Mouse (Mus musculus) embryonic fibroblast, embryonic 13.5 days (primary cell): Measurements from ENCODE around the gene Pex5l. TPM values are rescaled to one million over a fixed set of nuclear protein-coding genes. Genes with fewer than 3 reads are reported as not detected.

Experiments
- H3K27ac ChIP-seq: 2 replicates; pipeline ENCODE4 v1.5.1; 2012; ENCODE audit warnings: low read length, control low read depth, inconsistent platforms; ENCODE audit not compliant: insufficient read depth
- H3K4me1 ChIP-seq: 2 replicates; pipeline ENCODE4 v1.6.1; 2011; ENCODE audit warnings: low read length; ENCODE audit not compliant: control insufficient read depth, insufficient read depth
- H3K4me3 ChIP-seq: 2 replicates; pipeline ENCODE4 v1.5.1; 2011; ENCODE audit warnings: mild to moderate bottlenecking, control low read depth, low read length; ENCODE audit not compliant: insufficient read depth
- CTCF ChIP-seq: IDR thresholded peaks from 2 replicates; pipeline ENCODE4 v1.5.1; 2011; ENCODE audit warnings: mild to moderate bottlenecking, control low read depth, low read length, moderate library complexity, borderline replicate concordance; ENCODE audit not compliant: insufficient read depth
- POLR2A ChIP-seq: IDR thresholded peaks from 2 replicates; pipeline ENCODE4 v1.6.1; 2011; ENCODE audit warnings: low read depth, mild to moderate bottlenecking, control low read depth, low read length, moderate library complexity
- polyA plus RNA-seq: library from polyadenylated mRNA; stranded (reverse); fragments of >200 nt; gene quantifications from 2 replicates; pipeline ENCODE4 v1.2.4, GENCODE M21; 2011; ENCODE audit warnings: low read depth; ENCODE audit not compliant: missing spikeins, insufficient read length

Pex5l gene
- polyA plus RNA-seq, 1 experiment = 0.23 TPM

- Histone ChIP-seq H3K27ac (no peak overlapping the region), H3K4me3 (no peak overlapping the region), H3K4me1 (no peaks in the 10 kb centered on the region)
- TF ChIP-seq CTCF (no peak), POLR2A (no peak)
These were observed 141.3 kb downstream of the Pex5l start for GRCm38 (mm10) chr3:33001769-33002168.

- TF ChIP-seq POLR2A = no peak
- Histone ChIP-seq H3K4me1 (no peaks in the 10 kb centered on the region), H3K27ac (no peak overlapping the region), H3K4me3 (no peak overlapping the region)
These were observed 142.5 kb downstream of the Pex5l start for GRCm38 (mm10) chr3:33000383-33001015.

- H3K4me3 ChIP-seq = no peak overlapping the region
- no peaks in the 10 kb centered on the region for H3K4me1 ChIP-seq
- TF ChIP-seq CTCF (no peak), POLR2A (no peak)
- no peak overlapping the region for H3K27ac ChIP-seq
These were observed 151.1 kb downstream of the Pex5l start for GRCm38 (mm10) chr3:32991713-32992575.

GRCm38 (mm10) chr3:32987806-32988205, 155.2 kb downstream of the Pex5l start:
- H3K4me3 ChIP-seq = no peak overlapping the region
- TF ChIP-seq CTCF (no peak), POLR2A (no peak)

GRCm38 (mm10) chr3:32985141-32985540, 157.9 kb downstream of the Pex5l start:
- no peak overlapping the region for H3K4me3 ChIP-seq
- TF ChIP-seq CTCF = no peak
- H3K27ac ChIP-seq = no peak overlapping the region
- no peaks in the 10 kb centered on the region for H3K4me1 ChIP-seq

More at GRCm38 (mm10) chr3:32987806-32988205, 155.2 kb downstream of the Pex5l start:
- H3K27ac ChIP-seq = no peak overlapping the region
- H3K4me1 ChIP-seq = no peaks in the 10 kb centered on the region

GRCm38 (mm10) chr3:32979981-32980380, 163.1 kb downstream of the Pex5l start:
- no peak for TF ChIP-seq POLR2A
- no peak for TF ChIP-seq CTCF
- no peaks in the 10 kb centered on the region for H3K4me1 ChIP-seq
- no peak overlapping the region for H3K27ac ChIP-seq

GRCm38 (mm10) chr3:32979238-32979637, 163.8 kb downstream of the Pex5l start:
- no peak overlapping the region for H3K4me3 ChIP-seq
- H3K4me1 ChIP-seq = no peaks in the 10 kb centered on the region
- TF ChIP-seq POLR2A (no peak), CTCF (no peak)
- H3K27ac ChIP-seq = no peak overlapping the region

More at GRCm38 (mm10) chr3:32979981-32980380, 163.1 kb downstream of the Pex5l start:
- no peak overlapping the region for H3K4me3 ChIP-seq

GRCm38 (mm10) chr3:32970257-32970656, 172.8 kb downstream of the Pex5l start:
- H3K27ac ChIP-seq = no peak overlapping the region
- H3K4me1 ChIP-seq = no peaks in the 10 kb centered on the region
- H3K4me3 ChIP-seq = no peak overlapping the region
- TF ChIP-seq CTCF (no peak), POLR2A (no peak)

GRCm38 (mm10) chr3:32968671-32969425, 174.2 kb downstream of the Pex5l start:
- TF ChIP-seq CTCF (no peak), POLR2A (no peak)
- Histone ChIP-seq H3K4me3 (no peak overlapping the region), H3K4me1 (no peaks in the 10 kb centered on the region), H3K27ac (no peak overlapping the region)
